Mouse (Mus musculus) heart, postnatal 14 days (tissue): ENCODE data around the gene Sars. TPM values are rescaled to one million over a fixed set of nuclear protein-coding genes. Genes with fewer than 3 reads are reported as not detected.
A peak's percentile ranks its signal among the peaks of the same experiment; 100 is the strongest.

ENCODE experiments used
- DNase-seq, 2 experiments: peaks; one replicate each; pipeline ENCODE4 v3.0.0; 2021 to 2022
- intact Hi-C: fragments of 180-260 bp; cut with DNase I; formaldehyde crosslinking; loops from one replicate; pipeline ENCODE4 v1.15.1; 2025
- total RNA-seq, 2 experiments: library from RNA; stranded (reverse); gene quantifications; 2 replicates each; pipeline ENCODE4 v1.2.3; 2021

Sars gene
- total RNA-seq, 2 experiments from 2014 or later = 77.8 to 81.7 TPM

GRCm38 (mm10) chr3:108400442-108400841 is 44.6 kb downstream of the Sars start:
- DNase-seq = no peak
- intact Hi-C loops = loop anchor here (2.0 to 10.0 kb wide), 2 partner anchors 162 to 244 kb away; partner anchors contain the start of gene Tmem167b

- no peak for DNase-seq
- intact Hi-C loops = no loop called here
Observed at GRCm38 (mm10) chr3:108398281-108398680, 46.7 kb downstream of the Sars start.

GRCm38 (mm10) chr3:108392793-108393192 is 52.2 kb downstream of the Sars start:
- intact Hi-C loops = no loop called here
- no peak for DNase-seq

GRCm38 (mm10) chr3:108392299-108392698 is 52.7 kb downstream of the Sars start:
- intact Hi-C loops = no loop called here
- DNase-seq = no peak

- peak; percentile 95 to 98 for DNase-seq
- intact Hi-C loops = loop anchor here (1.0 to 5.0 kb wide), 2 partner anchors 105 to 227 kb away; partner anchors contain the start of gene Sort1
Observed at GRCm38 (mm10) chr3:108389111-108389545, 55.9 kb downstream of the Sars start.

- DNase-seq = no peak
- intact Hi-C loops = loop anchor here (1.0 to 5.0 kb wide), 2 partner anchors 100 to 224 kb away; no protein-coding TSS in a partner anchor
Observed at GRCm38 (mm10) chr3:108386186-108386585, 58.8 kb downstream of the Sars start.

GRCm38 (mm10) chr3:108384425-108384824 is 60.6 kb downstream of the Sars start:
- no peak for DNase-seq
- intact Hi-C loops = no loop called here

GRCm38 (mm10) chr3:108383485-108384354 is 61.3 kb downstream of the Sars start, which contains the start of gene Psrc1:
Gene Psrc1 (plus strand): TSS chr3:108383839.
- intact Hi-C loops = no loop called here
- DNase-seq = peak; percentile 86 to 93

GRCm38 (mm10) chr3:108381945-108382875 is 62.8 kb downstream of the Sars start:
- intact Hi-C loops = no loop called here
- DNase-seq = no peak

GRCm38 (mm10) chr3:108380695-108381094 is 64.3 kb downstream of the Sars start:
- no peak for DNase-seq
- intact Hi-C loops = no loop called here

- DNase-seq = no peak
- intact Hi-C loops = no loop called here
Observed at GRCm38 (mm10) chr3:108378875-108379663, 65.9 kb downstream of the Sars start.

Other genes with a start within 250 kb of the Sars start
- 1 to 10 TPM; 5.0 to 5.1 TPM for gene Cyb561d1, start 244.0 kb downstream of the Sars start, total RNA-seq
- 1 to 10 TPM; 2.9 to 3.0 TPM for gene Atxn7l2, start 234.3 kb downstream of the Sars start, total RNA-seq
- gene Sypl2, start 218.6 kb downstream of the Sars start, total RNA-seq = under 1 TPM; 0.36 to 0.46 TPM
- 10 to 100 TPM; 58.9 to 62.4 TPM for gene Psma5, start 188.3 kb downstream of the Sars start, total RNA-seq
- 10 to 100 TPM; 19.8 to 24.1 TPM for gene Sort1, start 161.1 kb downstream of the Sars start, total RNA-seq
- gene Mybphl, start 80.3 kb downstream of the Sars start, total RNA-seq = 10 to 100 TPM; 18.9 to 53.7 TPM
- gene Psrc1, start 61.4 kb downstream of the Sars start, total RNA-seq = 1 to 10 TPM; 1.1 to 1.7 TPM
- 1 to 10 TPM; 5.4 to 5.9 TPM for gene Celsr2, start 29.7 kb downstream of the Sars start, total RNA-seq
- not detected for gene 1700013F07Rik, start 88.9 kb upstream of the Sars start, total RNA-seq
- gene 5330417C22Rik, start 91.3 kb upstream of the Sars start, total RNA-seq = under 1 TPM; 0.24 to 0.81 TPM
- gene Tmem167b, start 117.3 kb upstream of the Sars start, total RNA-seq = 10 to 100 TPM; 25.4 to 25.6 TPM
- gene Taf13, start 126.5 kb upstream of the Sars start, total RNA-seq = 10 to 100 TPM; 17.3 to 17.8 TPM
- gene Wdr47, start 146.1 kb upstream of the Sars start, total RNA-seq = 1 to 10 TPM; 8.9 to 9.0 TPM
- 10 to 100 TPM; 35.5 to 36.0 TPM for gene Clcc1, start 208.7 kb upstream of the Sars start, total RNA-seq